Mouse (Mus musculus) kidney, adult 2 months (tissue): ENCODE measurements around the gene Prpf40b.

ENCODE experiments used
- CTCF ChIP-seq: fragments of 200-500 bp; conservative IDR thresholded peaks from 2 replicates; pipeline ENCODE4 v1.5.1; 2011; ENCODE audit warnings: low read depth, mild to moderate bottlenecking, control low read depth, low read length, moderate library complexity, mixed read lengths; ENCODE audit not compliant: insufficient read depth, insufficient read length
- POLR2A ChIP-seq: fragments of 200-500 bp; IDR thresholded peaks from one replicate; pipeline ENCODE4 v1.6.1; 2011; ENCODE audit warnings: low read depth, low read length, control low read depth

DNA sequence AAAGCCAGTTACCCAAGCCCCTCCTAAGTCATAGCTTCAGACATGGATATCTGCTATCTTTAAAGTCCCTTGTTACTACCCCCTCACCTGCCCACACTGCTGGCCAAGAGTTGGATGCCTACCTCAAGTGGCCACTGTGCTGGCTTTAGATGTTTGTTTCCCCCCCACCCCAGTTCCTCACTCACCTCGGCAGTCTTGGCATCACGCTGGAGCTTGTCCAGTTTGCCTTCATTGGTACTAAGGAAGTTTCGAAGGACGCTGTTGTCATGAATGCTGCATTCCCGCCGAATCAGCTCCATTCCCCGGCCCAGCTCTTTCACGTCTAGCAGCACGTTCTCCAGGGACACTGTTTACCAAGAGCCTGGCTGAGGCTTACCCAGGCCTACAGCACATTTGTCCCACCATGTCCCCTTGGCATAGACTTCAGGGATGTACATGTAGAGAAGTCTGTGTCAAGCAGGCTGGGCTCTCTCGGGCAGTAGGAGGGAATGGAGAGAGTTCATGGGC, 25.3 kb downstream of the Prpf40b start:
- TF ChIP-seq CTCF (no peak), POLR2A (no peak)
